Mouse (Mus musculus) myocyte (in vitro differentiated cells): ENCODE results near the gene Tlr13. TPM values are rescaled to one million over a fixed set of nuclear protein-coding genes. Genes with fewer than 3 reads are reported as not detected.

Experiments used
- H3K27me3 ChIP-seq: one replicate; pipeline ENCODE4 v1.6.1; 2011; ENCODE audit not compliant: control insufficient read depth, insufficient read depth, insufficient read length
- H3K36me3 ChIP-seq: one replicate; pipeline ENCODE4 v1.6.1; 2011; ENCODE audit not compliant: control insufficient read depth, insufficient read depth
- H3K4me2 ChIP-seq: one replicate; pipeline ENCODE4 v1.6.1; 2011; ENCODE audit warnings: low read depth, control low read depth
- H3K4me3 ChIP-seq: one replicate; pipeline ENCODE4 v1.5.1; 2011; ENCODE audit warnings: mild to moderate bottlenecking, control low read depth, moderate library complexity
- H3K79me2 ChIP-seq: one replicate; pipeline ENCODE4 v1.6.1; 2011; ENCODE audit not compliant: control insufficient read depth, insufficient read depth
- H3ac ChIP-seq: one replicate; pipeline ENCODE4 v1.6.1; 2011; ENCODE audit not compliant: control insufficient read depth, insufficient read length
- CEBPB ChIP-seq: IDR thresholded peaks from 2 replicates; pipeline ENCODE4 v1.6.1; 2011; ENCODE audit warnings: mild to moderate bottlenecking, moderate library complexity; ENCODE audit not compliant: poor library complexity, insufficient read depth, severe bottlenecking
- E2F4 ChIP-seq: IDR thresholded peaks from one replicate; pipeline ENCODE4 v1.6.1; 2011; ENCODE audit warnings: mild to moderate bottlenecking, control low read depth, moderate library complexity; ENCODE audit not compliant: insufficient read depth
- MAX ChIP-seq: IDR thresholded peaks from one replicate; pipeline ENCODE4 v1.6.1; 2011; ENCODE audit warnings: low read depth, mild to moderate bottlenecking, control low read depth
- MYOD1 ChIP-seq, 3 experiments: IDR thresholded peaks; one replicate each; pipeline ENCODE4 v1.6.1; 2011; ENCODE audit warnings: control low read depth in 2 of 3, low read depth in 2 of 3, mild to moderate bottlenecking in 2 of 3, moderate library complexity in 1 of 3; ENCODE audit not compliant: insufficient read length in 2 of 3, control insufficient read depth in 1 of 3
- MYOG ChIP-seq, 3 experiments: IDR thresholded peaks; one replicate each; pipeline ENCODE4 v1.6.1; 2011; ENCODE audit warnings: control low read depth in 2 of 3, low read depth in 2 of 3, mild to moderate bottlenecking in 2 of 3; ENCODE audit not compliant: insufficient read length in 2 of 3, control insufficient read depth in 1 of 3, insufficient read depth in 1 of 3
- POLR2A ChIP-seq: IDR thresholded peaks from one replicate; pipeline ENCODE4 v1.6.1; 2011; ENCODE audit warnings: low read depth, mild to moderate bottlenecking, control low read depth, moderate library complexity; ENCODE audit not compliant: insufficient read length
- POLR2AphosphoS2 ChIP-seq: IDR thresholded peaks from one replicate; pipeline ENCODE4 v1.6.1; 2011; ENCODE audit warnings: low read depth, control low read depth; ENCODE audit not compliant: insufficient read length
- REST ChIP-seq: IDR thresholded peaks from one replicate; pipeline ENCODE4 v1.6.1; 2011; ENCODE audit warnings: mild to moderate bottlenecking, control low read depth, moderate library complexity; ENCODE audit not compliant: insufficient read depth, insufficient read length
- SRF ChIP-seq: IDR thresholded peaks from one replicate; pipeline ENCODE4 v1.6.1; 2011; ENCODE audit warnings: low read depth; ENCODE audit not compliant: control insufficient read depth, insufficient read length
- TCF12 ChIP-seq: IDR thresholded peaks from one replicate; pipeline ENCODE4 v1.6.1; 2011; ENCODE audit warnings: mild to moderate bottlenecking, control low read depth; ENCODE audit not compliant: poor library complexity, insufficient read depth, severe bottlenecking
- TCF3 ChIP-seq: IDR thresholded peaks from one replicate; pipeline ENCODE4 v1.6.1; 2011; ENCODE audit warnings: low read depth, control low read depth; ENCODE audit not compliant: insufficient read length
- USF1 ChIP-seq: IDR thresholded peaks from one replicate; pipeline ENCODE4 v1.6.1; 2011; ENCODE audit warnings: low read depth, mild to moderate bottlenecking, control low read depth, moderate library complexity
- polyA plus RNA-seq: library from polyadenylated mRNA; unstranded; fragments of >200 nt; fragmentation: generic; extraction: Trizol; gene quantifications from one replicate; pipeline ENCODE4 v1.2.1, GENCODE M21; 2012; ENCODE audit warnings: missing spikeins

Gene Tlr13
- polyA plus RNA-seq, 1 experiment: not detected

GRCm38 (mm10) chrX:106139309-106140070 lies 3.5 kb upstream of the Tlr13 start:
- TF ChIP-seq USF1 (no peak), MYOG (IDR thresholded peaks at IDR 0.05; ENCODE audit: control insufficient read depth in 1 of 3, insufficient read depth in 1 of 3, insufficient read length in 2 of 3, low read depth in 2 of 3) (no peak), TCF12 (no peak), TCF3 (no peak), CEBPB (no peak), SRF (no peak), MAX (no peak), E2F4 (no peak), MYOD1 (IDR thresholded peaks at IDR 0.05; ENCODE audit: control insufficient read depth in 1 of 3, insufficient read length in 2 of 3, low read depth in 2 of 3) (no peak), POLR2AphosphoS2 (no peak), REST (no peak), POLR2A (no peak)
- no peak overlapping the region for H3K4me2 ChIP-seq
- no peaks in the 10 kb centered on the region for H3K27me3 ChIP-seq
- no peak overlapping the region for H3K4me3 ChIP-seq
- H3ac ChIP-seq: no peak overlapping the region
- no peaks in the 10 kb centered on the region for H3K36me3 ChIP-seq
- H3K79me2 ChIP-seq: no peaks in the 10 kb centered on the region

- no peaks in the 10 kb centered on the region for H3K36me3 ChIP-seq
- H3ac ChIP-seq: no peak overlapping the region
- no peak overlapping the region for H3K4me3 ChIP-seq
- H3K27me3 ChIP-seq: no peaks in the 10 kb centered on the region
- H3K79me2 ChIP-seq: no peaks in the 10 kb centered on the region
- TF ChIP-seq REST (no peak), TCF3 (no peak), MAX (no peak), SRF (no peak), TCF12 (no peak), CEBPB (no peak)
- no peak overlapping the region for H3K4me2 ChIP-seq
These were observed 5.2 kb downstream of the Tlr13 start for GRCm38 (mm10) chrX:106148185-106148584.

- TF ChIP-seq TCF3 (no peak), MAX (no peak), TCF12 (no peak), REST (no peak), SRF (no peak), CEBPB (peak; percentile 83), POLR2A (no peak), E2F4 (no peak)
- Histone ChIP-seq H3ac (no peak overlapping the region), H3K36me3 (no peaks in the 10 kb centered on the region), H3K4me2 (peak overlapping the region; percentile 50), H3K4me3 (no peak overlapping the region), H3K79me2 (no peaks in the 10 kb centered on the region), H3K27me3 (no peaks in the 10 kb centered on the region)
These were observed 6.5 kb downstream of the Tlr13 start for GRCm38 (mm10) chrX:106149460-106149859.

GRCm38 (mm10) chrX:106154180-106154586 lies 11.2 kb downstream of the Tlr13 start:
- Histone ChIP-seq H3ac (no peak overlapping the region), H3K36me3 (no peaks in the 10 kb centered on the region), H3K27me3 (no peaks in the 10 kb centered on the region), H3K79me2 (no peaks in the 10 kb centered on the region), H3K4me2 (no peak overlapping the region), H3K4me3 (no peak overlapping the region)
- TF ChIP-seq MYOG (IDR thresholded peaks at IDR 0.05; ENCODE audit: control insufficient read depth in 1 of 3, insufficient read depth in 1 of 3, insufficient read length in 2 of 3, low read depth in 2 of 3) (no peak), CEBPB (no peak), TCF3 (no peak), REST (no peak), POLR2A (no peak), SRF (no peak), POLR2AphosphoS2 (no peak), MAX (no peak), E2F4 (no peak), TCF12 (no peak), USF1 (no peak), MYOD1 (IDR thresholded peaks at IDR 0.05; ENCODE audit: control insufficient read depth in 1 of 3, insufficient read length in 2 of 3, low read depth in 2 of 3) (no peak)

GRCm38 (mm10) chrX:106155892-106156291 lies 12.9 kb downstream of the Tlr13 start:
- Histone ChIP-seq H3K4me2 (no peak overlapping the region), H3K79me2 (no peaks in the 10 kb centered on the region), H3K36me3 (no peaks in the 10 kb centered on the region), H3K4me3 (no peak overlapping the region), H3K27me3 (no peaks in the 10 kb centered on the region), H3ac (no peak overlapping the region)
- TF ChIP-seq USF1 (no peak), CEBPB (no peak), TCF3 (no peak), POLR2A (no peak), MAX (no peak), E2F4 (no peak), SRF (no peak), TCF12 (no peak), MYOD1 (IDR thresholded peaks at IDR 0.05; ENCODE audit: control insufficient read depth in 1 of 3, insufficient read length in 2 of 3, low read depth in 2 of 3) (no peak), REST (no peak)
